Mouse (Mus musculus): ENCODE measurements around the gene Cep135. TPM values are rescaled to one million over a fixed set of nuclear protein-coding genes. Genes with fewer than 3 reads are reported as not detected.

Cep135 gene
- total and polyA plus RNA-seq, 2 experiments, result 0.62 to 3.0 TPM

DNA sequence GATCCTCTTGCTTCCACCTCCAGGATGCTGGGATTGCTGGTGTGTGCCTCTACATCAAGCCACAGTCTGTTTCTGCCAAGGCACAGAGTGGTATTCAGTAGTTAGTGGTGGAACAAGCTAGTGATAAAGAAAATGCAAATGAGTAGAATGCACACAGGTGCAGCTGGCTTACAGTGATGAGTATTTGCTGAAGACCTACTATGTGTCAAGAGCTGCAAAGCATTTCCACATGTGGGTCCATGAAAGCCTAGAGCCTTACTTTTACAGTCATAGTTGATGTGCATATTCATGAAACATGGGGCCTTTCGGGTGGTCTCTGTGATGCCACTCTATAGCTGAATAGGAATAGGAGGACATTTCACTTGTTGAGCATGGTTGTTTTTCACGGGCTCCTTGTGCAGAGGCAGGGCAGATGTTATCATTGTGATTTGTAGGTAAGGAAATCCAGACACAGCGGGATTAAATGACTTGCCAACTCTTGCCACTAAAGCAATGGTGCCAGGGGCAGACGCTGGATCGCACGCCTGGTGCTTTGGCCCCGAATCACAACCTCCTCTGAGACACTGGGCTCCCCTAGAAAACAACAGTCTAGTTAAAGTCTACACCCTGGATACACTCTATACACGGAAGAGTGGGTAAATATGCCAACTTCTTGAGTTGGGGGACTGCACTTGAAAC, 71.6 kb downstream of the Cep135 start:
- Histone ChIP-seq H3K9ac (ENCODE audit: low read depth, low read length) (no peak overlapping the region), H3K4me3 (ENCODE audit: insufficient read depth, low read depth, low read length) (no peak overlapping the region), H3K4me1 (ENCODE audit: control insufficient read depth, insufficient read depth, low read length) (peaks cover 5% of the 10 kb centered on the region), H3K36me3 (ENCODE audit: control insufficient read depth, insufficient read depth, low read length) (no peaks in the 10 kb centered on the region), H3K27ac (replicated peaks; ENCODE audit: insufficient read depth, low read depth, low read length) (no peak overlapping the region), H3K79me2 (ENCODE audit: control insufficient read depth, insufficient read depth, low read length) (no peaks in the 10 kb centered on the region), H3K27me3 (ENCODE audit: control insufficient read depth, insufficient read depth, low read length) (peaks cover 12% of the 10 kb centered on the region)
- no peak for TF ChIP-seq POLR2A (IDR thresholded peaks at IDR 0.05; ENCODE audit: extremely low read depth, insufficient read depth, low read length)
- no peak for TF ChIP-seq CTCF (IDR thresholded peaks at IDR 0.05; ENCODE audit: low read depth, low read length)
- no peak for DNase-seq (ENCODE audit: extremely low read depth, low read depth, low spot score)
- WGBS, result 89% methylated on average over 8 of the region's 8 CpGs

DNA sequence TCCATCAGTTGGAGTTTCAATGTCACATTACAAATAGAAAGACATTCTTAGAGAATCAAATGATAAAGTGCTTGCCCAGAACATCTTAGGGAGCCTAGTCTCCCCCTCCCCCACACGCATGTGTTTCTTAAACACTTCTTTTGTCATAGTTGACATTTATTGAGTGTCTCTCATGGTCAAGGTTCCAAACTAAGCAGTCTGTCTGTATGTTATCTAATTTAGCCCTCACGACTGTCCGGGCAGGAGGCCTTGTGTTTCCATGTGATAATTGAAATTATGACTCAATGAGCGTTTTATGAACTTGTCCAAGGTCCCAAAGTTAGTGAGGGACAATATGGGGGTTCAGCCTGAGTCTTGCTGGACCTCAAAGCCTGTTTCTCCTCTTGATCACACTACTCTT, 72.8 kb downstream of the Cep135 start:
- Histone ChIP-seq H3K9ac (ENCODE audit: low read depth, low read length) (no peak overlapping the region), H3K27me3 (ENCODE audit: control insufficient read depth, insufficient read depth, low read length) (peaks cover 12% of the 10 kb centered on the region), H3K4me3 (ENCODE audit: insufficient read depth, low read depth, low read length) (no peak overlapping the region), H3K36me3 (ENCODE audit: control insufficient read depth, insufficient read depth, low read length) (no peaks in the 10 kb centered on the region), H3K27ac (replicated peaks; ENCODE audit: insufficient read depth, low read depth, low read length) (no peak overlapping the region), H3K79me2 (ENCODE audit: control insufficient read depth, insufficient read depth, low read length) (no peaks in the 10 kb centered on the region), H3K4me1 (ENCODE audit: control insufficient read depth, insufficient read depth, low read length) (peaks cover 5% of the 10 kb centered on the region)
- 75% methylated on average over 4 of the region's 4 CpGs for WGBS
- DNase-seq (ENCODE audit: extremely low read depth, low read depth, low spot score), result no peak
- TF ChIP-seq CTCF (IDR thresholded peaks at IDR 0.05; ENCODE audit: low read depth, low read length) (no peak), POLR2A (IDR thresholded peaks at IDR 0.05; ENCODE audit: extremely low read depth, insufficient read depth, low read length) (no peak)

DNA sequence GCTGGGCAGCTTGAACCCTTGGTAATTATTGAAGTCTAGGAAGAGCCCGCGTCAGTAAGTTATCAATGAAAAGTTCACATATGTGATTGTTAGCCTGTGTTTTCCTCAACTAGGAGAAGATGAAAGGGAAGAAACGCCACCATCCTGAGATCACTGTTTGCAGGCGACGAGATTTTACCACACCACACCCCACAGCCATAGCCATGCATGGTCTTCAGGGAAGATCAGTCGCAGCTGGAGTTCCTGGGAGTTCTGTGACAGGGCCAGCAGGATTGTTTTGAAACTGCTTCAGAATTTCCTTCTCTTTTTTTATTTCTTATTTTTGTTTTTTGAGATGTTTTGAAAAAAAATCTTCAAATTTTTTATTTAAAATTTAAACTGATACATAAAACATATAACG, 76.4 kb downstream of the Cep135 start:
- Histone ChIP-seq H3K9ac (ENCODE audit: low read depth, low read length) (no peak overlapping the region), H3K27me3 (ENCODE audit: control insufficient read depth, insufficient read depth, low read length) (no peaks in the 10 kb centered on the region), H3K79me2 (ENCODE audit: control insufficient read depth, insufficient read depth, low read length) (no peaks in the 10 kb centered on the region), H3K27ac (replicated peaks; ENCODE audit: insufficient read depth, low read depth, low read length) (no peak overlapping the region), H3K36me3 (ENCODE audit: control insufficient read depth, insufficient read depth, low read length) (no peaks in the 10 kb centered on the region), H3K4me3 (ENCODE audit: insufficient read depth, low read depth, low read length) (no peak overlapping the region), H3K4me1 (ENCODE audit: control insufficient read depth, insufficient read depth, low read length) (no peaks in the 10 kb centered on the region)
- WGBS, result 86% methylated on average over 7 of the region's 7 CpGs
- DNase-seq (ENCODE audit: extremely low read depth, low read depth, low spot score), result no peak
- TF ChIP-seq CTCF (IDR thresholded peaks at IDR 0.05; ENCODE audit: low read depth, low read length) (no peak), POLR2A (IDR thresholded peaks at IDR 0.05; ENCODE audit: extremely low read depth, insufficient read depth, low read length) (no peak)

DNA sequence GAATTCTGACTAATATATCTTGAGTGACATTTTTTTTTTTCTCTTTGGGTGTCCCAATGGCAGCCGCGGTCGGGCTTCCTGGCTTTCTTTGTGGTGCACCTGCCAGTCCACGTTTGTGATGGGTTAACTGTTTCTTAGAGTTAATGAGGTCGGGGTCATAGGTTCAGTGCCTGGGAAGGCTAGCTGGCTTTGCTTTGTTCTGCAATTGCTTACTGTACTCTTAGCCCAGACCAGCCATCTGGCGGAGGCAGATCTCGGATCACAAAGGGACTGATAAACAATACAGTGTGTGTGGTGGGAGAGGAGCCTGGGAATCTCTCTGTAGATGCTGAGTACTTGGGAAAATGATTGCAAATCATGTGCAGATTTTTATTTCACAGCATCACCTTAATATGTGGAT, 76.9 kb downstream of the Cep135 start:
- Histone ChIP-seq H3K4me1 (ENCODE audit: control insufficient read depth, insufficient read depth, low read length) (no peaks in the 10 kb centered on the region), H3K27ac (replicated peaks; ENCODE audit: insufficient read depth, low read depth, low read length) (no peak overlapping the region)

DNA sequence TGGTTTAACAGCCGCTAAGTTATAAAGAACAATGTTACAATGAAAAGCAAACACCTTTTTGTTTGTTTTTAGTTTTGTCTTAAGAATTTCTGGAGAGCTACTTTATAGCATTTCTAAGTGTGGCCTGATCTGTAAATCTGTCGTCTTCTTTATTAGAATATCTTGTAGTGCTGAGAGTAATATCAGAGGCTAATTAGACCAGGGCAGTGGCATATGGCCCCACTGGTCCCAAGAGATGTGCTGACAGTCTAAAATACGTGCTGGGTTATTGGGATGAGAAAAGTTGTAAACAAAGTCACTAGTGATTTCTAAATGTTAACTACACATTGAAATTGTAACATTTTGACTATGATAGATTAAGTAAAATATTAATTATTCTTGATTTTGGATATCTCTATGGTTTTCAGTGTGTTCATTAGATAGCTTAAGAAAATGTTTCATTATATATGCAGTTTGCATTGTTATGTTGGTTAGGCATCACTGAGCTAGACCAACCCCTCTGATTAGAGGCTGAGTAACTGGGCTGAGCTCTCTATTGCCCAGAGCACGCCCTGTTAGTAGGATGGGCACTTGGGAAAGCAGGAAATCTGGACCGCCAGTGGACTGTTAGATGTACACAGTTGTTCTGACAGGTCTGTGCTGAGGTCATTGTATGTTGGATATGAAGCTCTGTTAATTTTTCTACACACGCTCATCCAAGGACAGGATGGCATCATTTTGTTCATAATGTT, 77.7 kb downstream of the Cep135 start:
- 91% methylated on average over 6 of the region's 6 CpGs for WGBS

More for the DNA sequence above, 76.9 kb downstream of the Cep135 start:
- Histone ChIP-seq H3K79me2 (ENCODE audit: control insufficient read depth, insufficient read depth, low read length) (no peaks in the 10 kb centered on the region), H3K9ac (ENCODE audit: low read depth, low read length) (no peak overlapping the region), H3K36me3 (ENCODE audit: control insufficient read depth, insufficient read depth, low read length) (no peaks in the 10 kb centered on the region), H3K4me3 (ENCODE audit: insufficient read depth, low read depth, low read length) (no peak overlapping the region), H3K27me3 (ENCODE audit: control insufficient read depth, insufficient read depth, low read length) (no peaks in the 10 kb centered on the region)
- 54% methylated on average over 7 of the region's 7 CpGs for WGBS
- no peak for TF ChIP-seq POLR2A (IDR thresholded peaks at IDR 0.05; ENCODE audit: extremely low read depth, insufficient read depth, low read length)
- DNase-seq (ENCODE audit: extremely low read depth, low read depth, low spot score), result no peak

DNA sequence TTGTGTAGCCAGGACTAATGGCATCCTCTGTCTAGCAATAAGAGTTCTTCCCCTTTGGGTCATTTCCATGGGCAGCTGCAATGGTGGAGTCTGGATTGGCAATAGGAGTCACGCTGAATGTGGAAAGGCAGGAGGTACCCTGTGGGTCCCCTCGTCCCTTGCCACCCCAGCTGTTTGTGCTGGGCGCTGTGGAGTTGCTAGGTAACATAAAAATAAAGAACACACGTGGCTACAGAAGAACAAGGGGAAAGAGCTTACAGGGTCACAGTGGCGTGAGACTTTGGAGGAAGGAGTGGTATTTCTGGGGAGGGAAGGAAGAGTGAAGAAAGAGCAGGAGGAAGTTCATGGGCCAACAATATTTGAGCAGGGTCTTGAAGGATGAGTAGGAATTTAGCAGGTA, 79.6 kb downstream of the Cep135 start:
- no peaks in the 10 kb centered on the region for H3K36me3 ChIP-seq (ENCODE audit: control insufficient read depth, insufficient read depth, low read length)
- no peak overlapping the region for H3K4me3 ChIP-seq (ENCODE audit: insufficient read depth, low read depth, low read length)
- TF ChIP-seq POLR2A (IDR thresholded peaks at IDR 0.05; ENCODE audit: extremely low read depth, insufficient read depth, low read length) (no peak), CTCF (IDR thresholded peaks at IDR 0.05; ENCODE audit: low read depth, low read length) (no peak)
- no peak overlapping the region for H3K27ac ChIP-seq (replicated peaks; ENCODE audit: insufficient read depth, low read depth, low read length)
- 72% methylated on average over 5 of the region's 5 CpGs for WGBS
- H3K27me3 ChIP-seq (ENCODE audit: control insufficient read depth, insufficient read depth, low read length), result no peaks in the 10 kb centered on the region
- no peaks in the 10 kb centered on the region for H3K4me1 ChIP-seq (ENCODE audit: control insufficient read depth, insufficient read depth, low read length)
- H3K79me2 ChIP-seq (ENCODE audit: control insufficient read depth, insufficient read depth, low read length), result no peaks in the 10 kb centered on the region
- no peak overlapping the region for H3K9ac ChIP-seq (ENCODE audit: low read depth, low read length)
- no peak for DNase-seq (ENCODE audit: extremely low read depth, low read depth, low spot score)

More for the DNA sequence above, 77.7 kb downstream of the Cep135 start:
- TF ChIP-seq CTCF (IDR thresholded peaks at IDR 0.05; ENCODE audit: low read depth, low read length), result no peak
- no peak for TF ChIP-seq POLR2A (IDR thresholded peaks at IDR 0.05; ENCODE audit: extremely low read depth, insufficient read depth, low read length)
- Histone ChIP-seq H3K79me2 (ENCODE audit: control insufficient read depth, insufficient read depth, low read length) (no peaks in the 10 kb centered on the region), H3K4me3 (ENCODE audit: insufficient read depth, low read depth, low read length) (no peak overlapping the region), H3K27me3 (ENCODE audit: control insufficient read depth, insufficient read depth, low read length) (no peaks in the 10 kb centered on the region), H3K4me1 (ENCODE audit: control insufficient read depth, insufficient read depth, low read length) (no peaks in the 10 kb centered on the region), H3K27ac (replicated peaks; ENCODE audit: insufficient read depth, low read depth, low read length) (no peak overlapping the region), H3K9ac (ENCODE audit: low read depth, low read length) (no peak overlapping the region), H3K36me3 (ENCODE audit: control insufficient read depth, insufficient read depth, low read length) (no peaks in the 10 kb centered on the region)
- no peak for DNase-seq (ENCODE audit: extremely low read depth, low read depth, low spot score)
